Mouse (Mus musculus) stomach, embryonic 15.5 days (tissue): ENCODE data around the gene Prdx3. TPM values are rescaled to one million over a fixed set of nuclear protein-coding genes. Genes with fewer than 3 reads are reported as not detected.
"Not testable (repeated sequence)": the region's sequence is repeated elsewhere in the genome, so short reads cannot be mapped to it uniquely, and the experiment has no call there.

Experiments
- ATAC-seq: fragments of 200-750 bp; cut with Nextera tagmentation; 2 replicates; pipeline ENCODE4 v1.8.0; 2017; ENCODE audit warnings: low read depth, moderate number of reproducible peaks, moderate TSS enrichment; ENCODE audit not compliant: insufficient read depth, low FRiP score
- H3K27ac ChIP-seq: fragments of 300-500 bp; sonication (generic); 2 replicates; pipeline ENCODE4 v1.5.1; 2015; ENCODE audit warnings: mild to moderate bottlenecking, inconsistent platforms
- H3K27me3 ChIP-seq: fragments of 300-500 bp; sonication (generic); replicated peaks from 2 replicates; pipeline ENCODE4 v1.6.1; 2015; ENCODE audit warnings: inconsistent platforms
- H3K36me3 ChIP-seq: fragments of 300-500 bp; sonication (generic); 2 replicates; pipeline ENCODE4 v1.6.1; 2015; ENCODE audit warnings: inconsistent platforms
- H3K4me1 ChIP-seq: fragments of 300-500 bp; sonication (generic); 2 replicates; pipeline ENCODE4 v1.6.1; 2015; ENCODE audit warnings: inconsistent platforms
- H3K4me2 ChIP-seq: fragments of 300-500 bp; sonication (generic); 2 replicates; pipeline ENCODE4 v1.6.1; 2015; ENCODE audit warnings: mild to moderate bottlenecking, inconsistent platforms
- H3K4me3 ChIP-seq: fragments of 300-500 bp; sonication (generic); replicated peaks from 2 replicates; pipeline ENCODE4 v1.5.1; 2015; ENCODE audit warnings: inconsistent platforms
- H3K9ac ChIP-seq: fragments of 300-500 bp; sonication (generic); 2 replicates; pipeline ENCODE4 v1.6.1; 2015; ENCODE audit warnings: inconsistent platforms
- H3K9me3 ChIP-seq: fragments of 300-500 bp; sonication (generic); 2 replicates; pipeline ENCODE4 v1.6.1; 2016; ENCODE audit warnings: inconsistent platforms
- WGBS: fragments of 180-500 bp; shearing (Covaris S2); methylation state at CpG from one replicate; pipeline ENCODE4 v1.1.7; 2015; 5-methylcytosine and 5-hydroxymethylcytosine counted together
- polyA plus RNA-seq: library from polyadenylated mRNA; unstranded; fragments of >200 nt; fragmentation: Nextera tagmentation; extraction: Ambion mirVana; gene quantifications from 2 replicates; pipeline ENCODE4 v1.2.1, GENCODE M21; 2015

The Prdx3 gene
- polyA plus RNA-seq, 1 experiment from 2014 or later: 128 TPM

DNA sequence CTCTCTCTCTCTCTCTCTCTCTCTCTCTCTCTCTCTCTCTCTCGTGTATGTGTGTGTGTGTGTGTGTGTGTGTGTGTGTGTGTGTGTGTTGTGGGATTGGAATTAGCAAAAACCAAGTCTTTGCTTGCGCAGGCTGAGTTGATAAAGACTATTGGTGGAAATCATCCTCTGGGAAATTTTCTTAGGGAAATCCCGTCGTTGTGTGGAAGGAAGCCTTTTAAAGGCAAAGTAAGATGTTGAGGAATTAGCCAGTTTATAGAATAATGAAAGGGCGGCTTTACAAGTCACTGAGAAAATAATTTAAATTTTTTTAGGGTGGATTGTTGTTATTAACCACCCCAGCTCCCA is 16.7 kb upstream of the Prdx3 start:
- H3K27me3 ChIP-seq: no peaks in the 10 kb centered on the region
- no peak for ATAC-seq
- no peaks in the 10 kb centered on the region for H3K36me3 ChIP-seq
- peak overlapping the region; percentile 91 for H3K4me2 ChIP-seq
- no peak overlapping the region for H3K9ac ChIP-seq
- no peak overlapping the region for H3K27ac ChIP-seq
- 5% methylated on average over 4 of the region's 5 CpGs for WGBS
- peak overlapping the region; percentile 83 for H3K4me3 ChIP-seq
- H3K9me3 ChIP-seq: no peaks in the 10 kb centered on the region
- H3K4me1 ChIP-seq: peaks cover 8% of the 10 kb centered on the region; the same call in 1 of the 2 replicates

DNA sequence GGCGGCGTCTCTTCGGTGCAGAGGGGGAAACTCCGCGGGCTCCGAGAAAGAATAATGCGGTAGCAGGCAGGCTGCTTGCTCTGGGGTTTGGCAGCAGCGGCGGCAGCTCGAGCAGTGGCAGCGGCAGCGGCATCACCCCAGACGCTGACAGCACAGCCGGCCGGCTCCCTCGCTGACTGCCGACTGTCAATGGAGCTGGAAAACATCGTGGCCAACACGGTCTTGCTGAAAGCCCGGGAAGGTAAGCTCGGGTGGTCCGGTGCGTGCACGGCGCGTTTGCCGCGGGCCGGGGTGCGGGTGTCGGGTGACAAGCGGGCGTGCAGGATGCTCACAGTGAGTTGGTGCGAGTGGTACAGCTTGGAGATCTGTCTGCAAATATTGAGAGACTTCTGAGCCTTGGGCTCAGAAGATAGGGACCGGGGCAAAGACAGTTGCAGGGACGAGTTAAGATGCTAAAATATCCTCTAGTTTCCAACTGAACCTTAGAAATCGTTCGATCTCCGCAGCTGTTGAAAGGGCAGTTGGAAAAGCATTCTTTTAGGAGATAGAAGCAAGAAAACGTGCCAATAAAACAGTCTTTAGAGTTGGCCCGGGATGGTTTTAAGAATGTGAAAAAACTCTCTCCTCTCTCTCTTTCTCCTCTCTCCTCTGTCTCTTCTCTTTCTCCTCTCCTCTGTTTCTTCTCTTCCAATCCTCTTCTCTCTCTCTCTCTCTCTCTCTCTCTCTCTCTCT is 16.2 kb upstream of the Prdx3 start:
- Histone ChIP-seq H3K27me3 (no peaks in the 10 kb centered on the region), H3K9ac (peak overlapping the region; percentile 71), H3K4me3 (peak overlapping the region; percentile 83), H3K36me3 (no peaks in the 10 kb centered on the region), H3K27ac (peak overlapping the region; percentile 88), H3K9me3 (no peaks in the 10 kb centered on the region), H3K4me2 (peak overlapping the region; percentile 91), H3K4me1 (peaks cover 8% of the 10 kb centered on the region; the same call in 1 of the 2 replicates)
- ATAC-seq: peak; percentile 16; the same call in 1 of the 2 replicates
- under 1% methylated on average over 41 of the region's 41 CpGs for WGBS

DNA sequence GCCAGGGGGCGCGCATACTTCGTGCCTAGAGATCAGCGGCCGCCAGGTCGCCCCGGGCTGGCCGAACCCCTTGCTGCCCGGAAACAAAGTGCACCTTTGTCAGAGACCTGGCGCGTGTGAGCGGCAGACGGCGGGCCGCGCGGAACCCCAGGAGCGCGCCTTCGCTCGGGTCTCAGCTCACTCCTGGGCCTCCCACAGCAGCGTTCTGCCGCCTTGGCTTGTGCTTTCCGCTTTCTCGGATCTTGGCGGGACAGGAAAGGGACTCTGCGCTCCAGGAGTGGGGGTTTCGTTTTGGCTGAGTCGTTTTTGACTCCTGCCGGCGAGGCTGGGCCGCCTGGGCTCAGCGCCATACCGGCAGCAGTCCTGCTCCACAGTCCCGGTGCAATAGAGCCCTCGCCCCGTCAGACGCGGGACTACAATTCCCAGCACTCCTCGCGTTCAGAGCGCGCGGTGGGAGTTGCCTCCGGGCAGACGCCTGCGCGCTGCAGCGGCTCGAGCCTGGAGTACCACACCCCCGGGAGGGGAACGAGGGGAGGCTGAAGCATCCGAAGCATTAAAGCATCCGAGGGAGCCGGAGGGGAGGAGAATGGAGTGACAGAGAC is 15.5 kb upstream of the Prdx3 start, which contains the start of gene Grk5:
Gene Grk5 (plus strand): TSS at position 36 of the 602 bp plus-strand sequence.
- peaks cover 4% of the 10 kb centered on the region; the same call in 1 of the 2 replicates for H3K4me1 ChIP-seq
- no peaks in the 10 kb centered on the region for H3K27me3 ChIP-seq
- H3K36me3 ChIP-seq: no peaks in the 10 kb centered on the region
- H3K9ac ChIP-seq: peak within 1 kb of the TSS; percentile 71
- ATAC-seq: peak; percentile 99
- H3K27ac ChIP-seq: peak within 1 kb of the TSS; percentile 97
- WGBS: under 1% methylated on average over 55 of the region's 55 CpGs
- peak within 1 kb of the TSS; percentile 91 for H3K4me2 ChIP-seq
- H3K4me3 ChIP-seq: peak within 1 kb of the TSS; percentile 83
- no peaks in the 10 kb centered on the region for H3K9me3 ChIP-seq

DNA sequence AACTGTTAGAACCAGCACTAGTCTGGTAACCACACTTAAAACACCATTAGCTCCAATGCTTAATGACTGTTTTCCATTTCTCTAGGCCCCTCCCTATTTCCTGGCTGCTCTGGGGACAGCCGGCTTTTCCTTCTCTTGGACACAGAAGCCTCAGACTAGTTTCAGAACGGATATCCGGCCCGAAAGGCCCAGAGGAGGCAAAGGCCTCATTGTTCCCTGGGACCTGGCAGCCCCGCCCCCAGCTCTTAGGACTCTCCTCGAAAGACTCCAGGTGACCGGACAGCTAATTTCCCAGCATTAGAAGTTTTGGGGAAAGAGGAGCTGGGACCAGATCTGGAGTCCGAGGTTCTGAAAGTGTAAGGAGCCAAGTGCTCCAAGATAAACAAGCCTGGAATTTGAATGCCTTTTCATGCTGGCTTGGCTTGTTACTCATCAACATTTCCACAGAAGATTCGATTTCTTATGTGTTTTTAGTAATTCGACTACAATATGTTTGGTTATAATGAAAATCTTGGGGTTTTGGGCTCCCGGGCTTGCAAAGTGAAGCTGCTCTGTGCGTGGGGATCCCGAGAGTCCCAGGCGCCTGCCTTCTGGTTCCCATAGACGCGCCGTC is 14.9 kb upstream of the Prdx3 start:
- no peaks in the 10 kb centered on the region for H3K9me3 ChIP-seq
- H3K4me3 ChIP-seq: peak overlapping the region; percentile 83
- ATAC-seq: peak; percentile 11; the same call in 1 of the 2 replicates
- H3K36me3 ChIP-seq: no peaks in the 10 kb centered on the region
- peak overlapping the region; percentile 97 for H3K27ac ChIP-seq
- H3K4me2 ChIP-seq: peak overlapping the region; percentile 91
- H3K4me1 ChIP-seq: peaks cover 4% of the 10 kb centered on the region; the same call in 1 of the 2 replicates
- peak overlapping the region; percentile 62; the same call in 1 of the 2 replicates for H3K9ac ChIP-seq
- 5% methylated on average over 17 of the region's 17 CpGs for WGBS
- no peaks in the 10 kb centered on the region for H3K27me3 ChIP-seq

DNA sequence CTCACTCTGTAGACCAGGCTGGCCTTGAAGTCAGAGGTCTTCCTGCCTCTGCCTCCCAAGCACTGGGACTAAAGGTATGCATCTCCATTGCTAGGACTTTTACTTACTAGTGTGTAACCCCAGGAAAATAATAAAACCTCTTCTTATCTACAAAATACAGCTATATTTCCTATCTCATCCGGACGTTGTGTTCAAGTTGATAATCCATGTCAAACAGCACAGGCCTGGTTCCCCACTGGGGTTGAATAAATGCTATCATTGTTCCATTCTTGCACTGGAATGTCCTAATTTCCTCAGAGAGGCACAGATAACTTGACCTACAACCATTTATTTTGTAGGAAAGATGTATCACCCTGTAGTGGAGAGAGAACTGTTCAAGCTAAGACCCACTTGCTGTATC is 13.3 kb upstream of the Prdx3 start:
- WGBS: 77% methylated on average over 2 of the region's 2 CpGs
- Histone ChIP-seq H3K9ac (no peak overlapping the region; the same call in 1 of the 2 replicates), H3K4me3 (no peak overlapping the region)

DNA sequence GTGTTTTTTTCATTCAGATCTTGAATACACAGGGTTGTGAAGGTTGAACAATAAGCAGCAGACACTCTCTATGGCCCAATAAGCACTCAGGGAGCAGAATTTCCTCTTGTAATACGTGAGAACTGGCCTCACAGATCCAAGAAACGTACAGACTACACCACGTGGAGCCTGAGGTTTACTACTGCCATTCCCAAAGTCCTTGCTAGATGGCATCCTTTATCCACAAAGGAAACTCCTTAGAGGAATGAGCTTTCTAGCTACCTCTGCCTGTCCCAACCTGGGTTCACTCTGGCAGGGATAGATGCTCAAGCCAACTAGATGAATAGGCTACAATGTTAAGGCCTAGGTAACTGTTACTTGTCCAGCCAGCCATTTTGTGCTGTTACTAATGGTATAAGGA is 8.8 kb upstream of the Prdx3 start:
- ATAC-seq: no peak; the same call in 1 of the 2 replicates
- Histone ChIP-seq H3K27me3 (no peaks in the 10 kb centered on the region), H3K9ac (no peak overlapping the region), H3K4me2 (no peak overlapping the region), H3K4me1 (no peaks in the 10 kb centered on the region), H3K9me3 (no peaks in the 10 kb centered on the region), H3K36me3 (no peaks in the 10 kb centered on the region), H3K27ac (no peak overlapping the region), H3K4me3 (no peak overlapping the region)
- WGBS: 4% methylated on average over 3 of the region's 3 CpGs

More for the DNA sequence above, 13.3 kb upstream of the Prdx3 start:
- no peak overlapping the region for H3K27ac ChIP-seq
- H3K27me3 ChIP-seq: no peaks in the 10 kb centered on the region
- H3K4me1 ChIP-seq: peaks cover 4% of the 10 kb centered on the region; the same call in 1 of the 2 replicates
- no peak for ATAC-seq
- H3K36me3 ChIP-seq: no peaks in the 10 kb centered on the region
- no peak overlapping the region for H3K4me2 ChIP-seq
- no peaks in the 10 kb centered on the region for H3K9me3 ChIP-seq

DNA sequence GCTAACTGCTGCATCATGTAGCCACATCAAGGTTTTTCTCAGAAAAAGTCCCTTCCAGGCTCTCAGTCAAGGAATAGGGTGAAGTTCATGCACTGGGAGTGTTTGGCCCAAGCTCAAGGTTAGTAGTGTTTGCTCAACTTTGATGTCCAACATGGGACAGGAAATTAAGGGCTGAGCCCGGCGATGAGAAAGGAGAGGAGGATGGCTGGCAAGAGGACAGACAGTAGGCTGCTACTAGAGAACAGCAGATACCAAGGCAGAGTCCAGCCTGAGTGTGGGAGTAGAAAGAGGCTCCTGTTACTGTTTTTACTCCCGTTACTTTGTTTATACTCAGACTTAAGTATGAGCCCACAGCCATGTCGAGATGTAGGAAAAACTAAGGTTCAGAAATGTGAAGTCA is 855 bp downstream of the Prdx3 start:
- Histone ChIP-seq H3K36me3 (peaks cover 10% of the 10 kb centered on the region), H3K27me3 (no peaks in the 10 kb centered on the region), H3K9ac (no peak overlapping the region), H3K9me3 (no peaks in the 10 kb centered on the region), H3K4me1 (peaks cover 4% of the 10 kb centered on the region; the same call in 1 of the 2 replicates), H3K4me3 (peak overlapping the region; percentile 83), H3K4me2 (peak overlapping the region; percentile 68), H3K27ac (peak overlapping the region; percentile 85)
- ATAC-seq: no peak
- WGBS: 8% methylated on average over 4 of the region's 4 CpGs

DNA sequence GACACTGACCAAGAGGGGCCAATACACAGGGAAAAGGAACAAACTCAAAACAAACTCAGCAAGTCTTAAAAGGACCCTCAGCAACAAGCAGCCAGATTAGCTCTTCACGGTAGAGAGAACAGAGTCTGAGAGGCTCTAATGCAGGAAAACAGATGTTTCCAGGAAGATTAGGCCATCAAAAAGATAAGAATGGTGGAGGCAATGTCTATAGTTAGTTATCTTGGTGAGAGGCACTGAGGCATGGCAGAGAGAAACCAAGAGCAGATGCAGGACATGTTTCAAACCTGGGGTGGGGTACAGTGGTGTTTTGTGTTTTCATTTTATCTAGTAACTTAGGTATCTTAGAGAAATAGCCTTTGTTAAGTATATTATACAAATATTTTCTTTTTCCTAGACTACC is 2.1 kb downstream of the Prdx3 start:
- no peak overlapping the region for H3K9ac ChIP-seq
- no peak overlapping the region for H3K27ac ChIP-seq
- ATAC-seq: 0 out of 2 replicates have a peak, but pooled peaks have one; percentile 23
- H3K4me3 ChIP-seq: no peak overlapping the region
- 72% methylated on average over 1 of the region's 1 CpGs for WGBS
- H3K9me3 ChIP-seq: no peaks in the 10 kb centered on the region
- H3K36me3 ChIP-seq: peaks cover 17% of the 10 kb centered on the region
- H3K27me3 ChIP-seq: no peaks in the 10 kb centered on the region
- peaks cover 4% of the 10 kb centered on the region; the same call in 1 of the 2 replicates for H3K4me1 ChIP-seq
- H3K4me2 ChIP-seq: no peak overlapping the region

DNA sequence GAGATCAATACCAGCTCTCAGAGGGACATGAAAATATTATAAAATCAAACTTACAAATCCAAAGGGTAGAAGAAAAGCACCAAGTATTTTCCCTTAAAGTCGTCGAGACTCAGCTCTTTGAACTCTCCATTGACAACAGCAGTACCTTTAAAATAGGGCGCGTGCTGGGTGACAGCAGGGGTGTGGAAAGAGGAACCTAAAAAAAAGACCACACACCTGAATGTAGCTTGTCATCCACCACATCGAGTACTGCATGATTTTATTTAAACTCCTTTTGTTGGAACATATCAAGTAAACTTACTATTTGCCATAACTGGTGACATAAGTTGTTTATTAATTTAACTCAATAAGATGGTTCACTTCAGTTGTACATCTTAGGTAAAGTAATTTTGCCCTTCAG is 3.0 kb downstream of the Prdx3 start:
- H3K27ac ChIP-seq: no peak overlapping the region
- H3K27me3 ChIP-seq: no peaks in the 10 kb centered on the region
- H3K4me3 ChIP-seq: no peak overlapping the region
- peaks cover 17% of the 10 kb centered on the region for H3K36me3 ChIP-seq
- H3K9ac ChIP-seq: no peak overlapping the region
- H3K4me2 ChIP-seq: no peak overlapping the region
- no peaks in the 10 kb centered on the region for H3K9me3 ChIP-seq
- ATAC-seq: no peak
- WGBS: 93% methylated on average over 5 of the region's 5 CpGs
- peaks cover 4% of the 10 kb centered on the region; the same call in 1 of the 2 replicates for H3K4me1 ChIP-seq

DNA sequence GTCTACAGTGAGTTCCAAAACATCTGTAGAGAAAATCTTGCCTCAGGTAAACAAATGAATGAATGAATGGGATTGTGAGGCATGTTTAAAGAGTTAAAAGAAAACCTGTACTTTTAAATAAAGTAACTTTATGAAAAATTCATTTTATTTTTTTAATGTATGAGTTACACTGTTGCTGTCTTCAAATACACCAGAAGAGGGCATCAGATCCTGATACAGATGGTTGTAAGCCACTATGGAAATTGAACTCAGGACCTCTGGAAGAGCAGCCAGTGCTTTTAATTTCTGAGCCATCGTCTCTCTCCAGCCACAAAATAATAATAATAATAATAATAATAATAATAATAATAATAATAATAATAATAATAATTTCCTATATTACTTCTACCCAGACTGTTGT is 3.9 kb downstream of the Prdx3 start:
- H3K36me3 ChIP-seq: peaks cover 17% of the 10 kb centered on the region
- H3K27me3 ChIP-seq: no peaks in the 10 kb centered on the region
- no peak overlapping the region for H3K9ac ChIP-seq
- WGBS: 91% methylated on average over 1 of the region's 1 CpGs
- no peaks in the 10 kb centered on the region for H3K9me3 ChIP-seq
- no peak for ATAC-seq
- no peak overlapping the region for H3K27ac ChIP-seq
- H3K4me3 ChIP-seq: no peak overlapping the region
- no peak overlapping the region for H3K4me2 ChIP-seq
- H3K4me1 ChIP-seq: peaks cover 4% of the 10 kb centered on the region; the same call in 1 of the 2 replicates

DNA sequence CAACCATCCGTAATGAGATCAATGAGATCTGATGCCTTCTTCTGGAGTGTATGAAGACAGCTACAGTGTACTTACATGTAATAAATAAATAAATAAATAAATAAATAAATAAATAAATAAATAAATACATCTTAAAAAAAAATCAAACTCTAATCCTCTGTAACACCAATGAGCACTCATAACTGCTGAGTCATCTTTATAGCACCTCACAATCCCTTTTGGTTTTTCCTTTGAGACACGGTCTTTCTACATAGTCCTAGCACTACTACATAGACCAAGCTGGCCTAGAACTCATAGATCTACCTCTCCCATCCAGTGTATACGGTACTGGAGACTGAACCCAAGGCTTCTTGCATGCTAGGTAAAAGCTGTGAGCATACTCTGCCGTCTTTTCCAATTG is 8.2 kb downstream of the Prdx3 start:
- not testable (repeated sequence) for H3K4me1 ChIP-seq, H3K4me3 ChIP-seq, H3K9me3 ChIP-seq, H3K4me2 ChIP-seq, H3K9ac ChIP-seq, ATAC-seq, H3K27me3 ChIP-seq, H3K27ac ChIP-seq
- peaks cover 19% of the 10 kb centered on the region for H3K36me3 ChIP-seq
- 94% methylated on average over 4 of the region's 4 CpGs for WGBS
